Mouse (Mus musculus): ENCODE results near the gene Sfta2. TPM values are rescaled to one million over a fixed set of nuclear protein-coding genes. Genes with fewer than 3 reads are reported as not detected.

The Sfta2 gene
- total RNA-seq, 2 experiments from 2014 or later: not detected

DNA sequence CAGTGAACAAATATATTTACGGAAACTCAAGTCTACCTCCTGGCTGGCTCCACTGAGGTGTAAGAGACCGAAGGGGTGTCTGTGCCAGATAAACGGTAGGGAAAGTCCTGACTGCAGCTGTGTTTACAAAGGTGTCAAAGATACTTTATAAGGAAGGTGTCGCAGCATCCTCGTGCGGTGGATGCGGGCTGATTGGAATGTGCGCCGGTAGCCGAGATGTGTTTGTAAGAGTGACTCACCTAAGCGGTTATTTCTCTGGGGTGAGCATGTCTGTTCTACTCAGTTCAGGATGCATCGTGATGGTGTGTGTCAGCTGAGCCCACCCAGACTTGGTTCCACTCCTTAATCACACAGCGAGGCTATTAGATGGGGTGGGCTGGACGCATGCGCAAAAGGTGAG is 9.6 kb upstream of the Sfta2 start:
- no peak for ATAC-seq (ENCODE audit: poor library complexity, severe bottlenecking)

DNA sequence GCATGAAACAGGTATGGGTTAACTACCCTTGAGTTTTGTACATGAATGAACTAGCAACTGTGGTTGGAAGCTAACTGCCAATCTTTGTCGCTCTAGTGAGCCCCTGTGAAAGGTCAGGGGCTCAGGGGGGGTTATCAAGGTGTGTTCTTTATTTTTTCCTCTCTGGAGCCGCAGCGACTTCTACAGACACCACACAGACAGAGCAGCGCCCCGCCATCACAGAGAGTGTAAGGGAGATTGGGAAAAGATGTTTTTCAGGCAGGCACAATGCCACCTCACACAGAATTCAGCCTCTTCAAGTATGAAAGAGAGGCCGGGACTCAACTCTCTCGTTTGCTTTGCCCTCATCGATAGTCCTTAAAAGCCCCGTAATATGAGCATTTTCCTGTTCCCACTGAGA is 9.2 kb upstream of the Sfta2 start:
- ATAC-seq (ENCODE audit: poor library complexity, severe bottlenecking): no peak

DNA sequence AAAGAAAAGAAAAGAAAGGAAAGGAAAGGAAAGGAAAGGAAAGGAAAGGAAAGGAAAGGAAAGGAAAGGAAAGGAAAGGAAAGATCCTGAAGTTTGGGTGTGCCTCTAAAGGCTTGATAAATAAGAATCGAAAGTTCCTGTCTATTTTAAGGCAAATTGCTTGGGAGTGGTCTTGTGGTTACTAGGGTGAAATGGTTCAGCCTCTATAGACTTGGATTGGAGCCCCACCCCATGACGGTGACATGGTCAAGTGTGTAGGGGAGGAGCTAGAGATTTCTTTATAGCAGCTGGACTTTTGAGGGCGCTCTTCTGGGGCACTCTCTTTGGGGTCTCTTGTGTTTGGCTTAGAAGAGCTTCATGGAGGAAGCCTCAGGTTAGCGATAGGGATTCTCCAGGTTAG is 7.6 kb upstream of the Sfta2 start:
- no peak for ATAC-seq (ENCODE audit: poor library complexity, severe bottlenecking)

DNA sequence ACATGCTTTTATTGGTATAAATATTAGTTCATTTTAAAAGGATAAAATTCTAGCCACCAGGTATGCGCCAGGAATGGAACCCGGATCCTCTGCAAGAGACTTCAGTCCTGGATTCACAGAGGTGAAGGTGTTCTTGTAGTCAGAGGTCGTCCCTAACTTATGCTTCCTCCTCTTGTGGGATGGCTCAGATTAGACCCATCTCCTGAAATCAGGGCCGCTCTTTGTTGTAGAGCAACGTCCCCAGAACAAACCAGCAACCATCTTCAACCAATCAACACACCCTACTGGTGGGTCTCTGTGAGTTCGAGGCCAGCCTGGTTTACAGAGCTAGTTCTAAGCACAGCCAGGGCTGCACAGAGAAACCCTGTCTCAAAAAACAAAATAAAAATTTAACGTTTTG is 6.9 kb upstream of the Sfta2 start:
- no peak for ATAC-seq (ENCODE audit: poor library complexity, severe bottlenecking)

DNA sequence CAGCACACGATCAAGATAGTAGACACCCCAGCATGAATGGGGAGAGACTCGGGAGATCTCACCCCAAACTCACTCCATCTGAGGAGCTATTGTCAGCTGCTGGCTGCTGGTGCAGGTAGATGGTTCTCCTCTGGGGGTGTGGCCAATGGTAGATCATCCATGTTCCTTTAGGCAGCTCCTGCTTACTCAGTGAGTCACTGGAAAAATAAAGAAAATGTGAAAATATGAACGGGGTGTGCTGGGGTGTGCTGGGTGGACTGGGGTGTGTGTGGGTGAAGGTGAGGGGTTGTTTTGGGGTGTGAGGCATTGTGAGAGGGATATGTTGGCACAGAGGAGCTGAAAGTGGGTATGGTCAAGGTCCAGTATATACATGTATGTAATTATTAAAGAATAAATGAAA is 4.0 kb upstream of the Sfta2 start:
- ATAC-seq (ENCODE audit: poor library complexity, severe bottlenecking): no peak

DNA sequence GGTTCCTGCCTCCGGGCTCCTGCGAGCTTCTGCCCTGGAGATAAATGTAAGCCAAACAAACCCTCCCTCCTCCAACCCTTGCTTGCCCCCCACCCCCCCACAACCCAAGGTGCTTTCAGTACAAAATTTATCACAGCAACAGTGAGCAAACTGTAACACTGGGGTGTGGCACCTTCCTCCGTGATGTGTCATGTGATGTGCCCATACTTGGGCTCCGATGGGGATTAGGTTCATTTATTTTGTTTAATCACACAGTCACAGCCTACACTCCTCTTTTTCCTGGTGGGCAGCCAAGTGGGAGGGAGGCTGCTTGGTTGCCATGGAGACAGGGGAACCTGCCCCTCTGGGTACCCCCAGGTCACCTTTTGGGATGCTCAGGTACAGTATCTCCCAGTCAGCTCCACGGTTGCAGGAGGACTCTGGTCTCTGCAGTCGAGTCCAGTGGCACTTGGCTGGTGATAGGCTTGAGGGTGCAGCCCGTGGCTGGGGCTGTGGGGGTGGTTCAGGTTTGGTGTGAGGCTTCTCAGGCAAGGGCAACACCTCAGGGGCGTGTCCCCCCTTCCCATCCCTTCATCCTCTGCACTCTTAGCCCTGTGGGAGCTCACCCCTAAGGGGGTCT is 496 bp downstream of the Sfta2 start:
- ATAC-seq (ENCODE audit: poor library complexity, severe bottlenecking): no peak

DNA sequence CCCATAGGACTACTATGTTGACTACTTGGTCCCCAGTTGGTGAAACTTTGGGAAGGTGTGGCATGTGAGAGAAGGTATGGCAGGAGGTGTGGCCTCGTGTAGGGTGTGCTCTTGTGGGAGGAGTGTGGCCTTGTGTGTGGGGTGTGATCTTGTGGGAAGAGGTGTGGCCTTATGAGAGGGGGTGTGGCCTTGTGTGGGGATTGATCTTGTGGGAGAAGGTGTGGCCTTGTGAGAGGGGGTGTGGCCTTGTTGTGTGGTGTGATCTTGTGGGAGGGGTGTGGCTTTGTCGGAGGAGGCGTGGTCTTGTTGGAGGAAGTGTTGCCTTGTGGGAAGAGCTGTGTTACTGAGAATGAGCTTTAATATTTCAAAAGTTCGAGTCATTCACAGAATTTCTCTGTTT is 15.8 kb downstream of the Sfta2 start:
- ATAC-seq (ENCODE audit: poor library complexity, severe bottlenecking): no peak

DNA sequence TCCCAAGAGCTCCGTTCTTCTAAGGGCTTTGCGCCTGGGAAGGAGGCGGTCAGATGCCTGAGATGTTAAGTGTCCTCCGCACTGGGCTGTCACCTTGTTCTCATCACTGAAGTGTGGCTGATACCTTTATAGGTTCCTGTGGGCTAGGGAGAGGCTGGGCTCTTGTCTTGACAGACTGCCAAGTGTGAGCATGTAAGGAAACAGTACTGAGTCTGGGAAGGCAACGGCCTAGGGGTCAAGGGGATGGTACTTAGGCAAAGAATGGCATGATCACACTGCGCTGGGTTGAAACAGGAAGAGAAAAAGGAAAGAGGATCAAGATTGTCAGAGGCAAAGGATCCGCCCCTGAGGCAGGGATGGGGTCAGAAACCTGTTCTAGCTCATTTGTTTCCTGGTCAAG is 25.2 kb downstream of the Sfta2 start, which contains the start of gene Gm9573:
Gene Gm9573, minus strand, starts transcription at position 101 of the 400 bp plus-strand sequence.
- no peak for ATAC-seq (ENCODE audit: poor library complexity, severe bottlenecking)

DNA sequence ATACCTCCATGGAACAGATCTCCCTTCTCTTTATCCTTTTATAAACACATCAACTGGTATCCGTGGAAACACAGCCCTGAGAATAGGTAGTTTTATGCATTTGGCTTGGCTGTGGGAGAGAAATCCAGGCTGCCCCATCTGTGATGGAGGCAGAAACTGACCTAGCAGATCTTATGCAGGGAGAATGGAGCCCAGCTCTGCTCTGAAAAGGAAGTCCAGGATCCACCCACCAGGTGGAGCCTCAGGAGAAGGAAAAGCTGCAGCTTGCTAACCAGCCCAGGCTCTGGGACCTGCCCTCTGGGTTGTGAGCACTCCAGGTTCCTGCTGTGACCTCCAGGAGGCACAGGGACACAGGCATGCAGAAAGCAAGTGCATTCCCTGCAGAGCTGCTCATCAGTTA is 32.6 kb downstream of the Sfta2 start:
- ATAC-seq (ENCODE audit: poor library complexity, severe bottlenecking): no peak

DNA sequence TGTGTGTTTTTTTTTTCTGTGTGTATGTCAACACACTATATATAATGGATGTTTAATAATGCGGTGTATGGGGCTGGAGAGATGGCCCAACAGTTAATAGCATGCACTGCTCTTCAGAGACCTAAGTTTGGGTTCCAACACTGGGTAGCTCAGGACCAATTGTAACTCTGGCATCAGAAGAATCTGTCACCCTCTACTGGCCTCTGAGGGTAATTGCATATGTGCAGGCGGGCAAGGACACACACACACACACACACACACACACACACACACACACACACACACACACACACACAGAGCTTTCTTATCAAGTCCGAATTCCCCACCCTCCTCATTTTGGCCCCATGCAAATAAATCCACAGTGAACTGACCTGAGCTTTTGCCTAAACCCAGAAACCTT is 33.9 kb downstream of the Sfta2 start:
- no peak for ATAC-seq (ENCODE audit: poor library complexity, severe bottlenecking)

DNA sequence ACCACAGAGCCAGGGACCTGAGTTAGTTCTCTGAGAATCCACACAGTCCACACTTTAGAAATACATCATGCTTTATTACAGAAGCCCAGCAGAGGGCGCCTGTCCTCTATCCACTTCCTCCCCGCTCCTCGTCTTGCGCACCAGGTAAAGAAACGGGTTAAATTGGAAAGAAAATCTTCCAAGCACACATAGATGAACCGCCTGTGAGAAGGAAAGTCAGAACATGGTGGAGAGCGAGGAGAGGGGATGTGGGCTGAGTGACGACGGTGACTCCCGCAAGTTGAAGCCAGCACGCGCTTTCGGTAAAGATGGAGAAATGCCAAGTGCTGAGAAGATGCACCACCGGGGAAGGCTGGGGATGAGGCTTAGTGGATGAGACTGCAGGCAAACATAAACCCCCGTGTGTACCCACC is 34.4 kb downstream of the Sfta2 start:
- ATAC-seq (ENCODE audit: poor library complexity, severe bottlenecking): peak; percentile 73

DNA sequence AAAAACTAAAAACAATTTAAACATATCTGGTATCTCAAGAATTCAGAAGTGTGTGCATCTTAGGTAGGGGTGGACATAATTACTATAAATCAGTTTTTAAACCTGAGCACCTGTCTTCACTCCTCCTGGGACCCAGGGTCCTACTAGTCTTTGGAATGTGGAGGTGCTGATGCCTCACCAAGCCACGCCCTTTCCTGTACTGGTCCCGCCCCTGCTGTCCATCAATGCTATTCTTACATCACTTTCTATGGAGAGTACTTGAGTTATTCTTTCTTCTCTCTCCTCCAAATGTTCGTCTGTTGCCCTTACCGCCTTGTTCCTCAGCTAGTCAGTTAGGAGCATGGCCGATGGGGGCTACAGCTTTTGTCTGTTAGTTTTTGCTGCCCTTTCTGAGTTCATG is 35.0 kb downstream of the Sfta2 start:
- ATAC-seq (ENCODE audit: poor library complexity, severe bottlenecking): no peak

DNA sequence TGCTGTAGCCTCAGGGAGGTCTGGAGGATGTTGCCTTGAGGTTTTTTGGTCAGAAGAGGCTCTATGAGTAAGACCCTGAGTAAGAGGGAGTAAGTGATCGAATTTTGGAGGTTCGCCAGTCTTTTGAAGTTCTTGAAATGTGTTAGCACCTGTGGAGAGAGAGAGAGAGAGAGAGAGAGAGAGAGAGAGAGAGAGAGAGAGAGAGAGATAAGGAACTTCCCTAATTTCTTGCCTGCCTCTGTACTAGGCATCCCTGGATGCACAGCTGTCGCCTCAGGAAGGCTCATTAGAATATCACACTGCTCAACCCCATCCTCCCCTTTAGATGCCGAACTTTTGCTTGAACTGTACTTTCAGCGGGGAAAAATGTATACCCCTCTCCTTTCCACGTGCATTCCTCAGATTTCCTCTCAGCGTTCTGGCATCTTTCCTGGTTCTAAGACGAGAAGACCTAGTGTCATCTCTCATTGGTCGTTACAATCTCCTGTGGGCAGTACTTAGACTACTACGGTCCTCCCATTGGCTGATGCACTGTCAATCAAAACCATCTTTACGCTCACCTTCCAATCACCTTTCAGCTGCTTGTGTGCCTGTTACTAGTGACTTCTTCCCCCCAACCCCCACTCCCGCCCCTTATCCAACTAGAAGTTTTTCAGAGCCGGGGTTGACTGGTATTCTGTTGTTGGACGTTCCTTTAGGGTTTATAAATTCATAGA is 37.3 kb downstream of the Sfta2 start:
- ATAC-seq (ENCODE audit: poor library complexity, severe bottlenecking): no peak

DNA sequence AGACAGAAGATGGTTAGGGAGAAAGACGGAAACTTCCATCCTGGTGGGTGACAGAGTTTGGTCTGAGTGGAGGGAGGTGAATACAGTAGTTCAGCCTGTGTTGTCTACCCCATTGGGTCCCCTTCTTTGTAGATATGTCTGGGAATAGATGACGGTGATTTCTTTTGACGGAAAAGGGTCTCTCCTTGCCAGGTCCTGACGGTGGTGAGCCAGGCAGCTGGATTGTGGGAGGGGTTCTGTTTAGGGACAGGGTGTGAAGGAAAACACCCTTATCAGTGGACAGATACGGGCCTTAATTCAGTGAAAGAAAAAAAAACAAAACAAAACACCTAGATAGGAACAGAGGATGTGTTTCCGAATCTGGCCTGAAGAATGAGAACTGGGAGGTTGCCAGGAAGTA is 38.0 kb downstream of the Sfta2 start:
- no peak for ATAC-seq (ENCODE audit: poor library complexity, severe bottlenecking)

DNA sequence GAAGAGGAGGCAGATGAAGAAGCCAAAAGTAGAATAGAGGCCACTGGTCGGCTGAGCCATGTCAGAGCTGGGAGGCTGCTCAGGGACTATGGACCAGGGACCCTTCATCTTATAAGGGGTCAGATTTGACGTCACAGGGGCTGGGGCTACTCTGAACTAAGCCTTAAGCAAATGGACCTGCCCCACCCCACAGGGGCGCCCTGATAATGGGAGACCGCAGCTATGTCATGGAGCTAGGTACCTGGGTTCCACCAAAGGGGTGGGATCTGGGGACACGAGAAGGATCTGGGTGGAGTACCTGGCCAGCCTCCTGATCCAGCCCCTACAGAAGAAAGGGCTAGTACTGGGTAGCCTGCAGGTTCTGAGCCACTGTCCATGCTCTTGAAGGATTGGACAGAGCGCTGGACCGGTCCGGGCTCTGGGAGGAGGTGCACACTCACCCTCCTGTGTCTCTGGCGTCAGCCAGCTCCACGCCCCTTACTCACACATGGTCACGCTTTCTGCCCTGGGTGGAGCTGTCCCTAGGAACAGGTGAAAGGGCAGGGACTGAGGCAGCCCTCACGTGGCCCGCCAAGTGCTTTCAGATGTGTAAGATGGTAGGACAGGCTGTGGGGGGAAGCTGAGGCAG is 42.4 kb downstream of the Sfta2 start, which contains the start of gene Mucl3:
Gene Mucl3, minus strand, starts transcription at position 87 of the 628 bp plus-strand sequence.
- ATAC-seq (ENCODE audit: poor library complexity, severe bottlenecking): no peak

DNA sequence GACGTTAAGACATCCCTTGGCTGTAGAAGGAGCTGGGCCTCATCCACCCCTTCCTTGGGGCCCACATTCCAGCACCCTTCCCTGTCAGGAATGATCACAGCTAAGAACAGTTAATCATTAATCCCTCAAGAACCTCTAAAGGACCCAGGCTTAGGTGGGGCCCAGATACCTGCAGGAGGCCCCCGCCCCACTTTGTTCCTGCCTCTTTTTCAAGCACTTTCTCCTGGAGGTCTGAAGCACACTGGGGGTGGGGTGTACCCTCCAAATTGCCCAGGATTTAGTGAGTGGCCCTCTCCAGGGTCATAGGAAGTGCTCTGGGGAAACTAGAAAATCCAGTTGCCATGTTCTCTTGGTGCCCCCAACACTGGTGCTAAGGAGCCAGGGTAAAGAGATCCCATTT is 48.1 kb downstream of the Sfta2 start:
- ATAC-seq (ENCODE audit: poor library complexity, severe bottlenecking): no peak

DNA sequence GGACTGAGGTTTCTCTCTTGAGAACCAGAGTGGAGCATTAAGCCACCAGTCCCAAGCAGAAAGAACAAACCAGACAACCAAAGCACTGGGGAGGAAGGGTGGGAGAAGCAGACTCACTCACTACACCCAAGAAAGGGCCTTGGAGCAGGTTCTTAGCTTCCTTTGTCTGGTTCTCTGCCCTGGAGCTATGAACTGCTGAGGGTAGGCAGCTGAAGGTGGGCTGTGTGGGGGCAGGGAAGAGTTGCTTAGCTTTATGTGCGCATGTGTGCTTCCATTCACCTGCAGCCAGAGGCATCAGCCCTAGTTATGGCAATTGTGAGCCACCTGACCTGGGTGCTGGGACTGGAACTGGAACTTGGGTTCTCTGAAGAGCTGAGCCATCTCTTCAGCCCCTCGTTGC is 51.7 kb downstream of the Sfta2 start:
- ATAC-seq (ENCODE audit: poor library complexity, severe bottlenecking): no peak

DNA sequence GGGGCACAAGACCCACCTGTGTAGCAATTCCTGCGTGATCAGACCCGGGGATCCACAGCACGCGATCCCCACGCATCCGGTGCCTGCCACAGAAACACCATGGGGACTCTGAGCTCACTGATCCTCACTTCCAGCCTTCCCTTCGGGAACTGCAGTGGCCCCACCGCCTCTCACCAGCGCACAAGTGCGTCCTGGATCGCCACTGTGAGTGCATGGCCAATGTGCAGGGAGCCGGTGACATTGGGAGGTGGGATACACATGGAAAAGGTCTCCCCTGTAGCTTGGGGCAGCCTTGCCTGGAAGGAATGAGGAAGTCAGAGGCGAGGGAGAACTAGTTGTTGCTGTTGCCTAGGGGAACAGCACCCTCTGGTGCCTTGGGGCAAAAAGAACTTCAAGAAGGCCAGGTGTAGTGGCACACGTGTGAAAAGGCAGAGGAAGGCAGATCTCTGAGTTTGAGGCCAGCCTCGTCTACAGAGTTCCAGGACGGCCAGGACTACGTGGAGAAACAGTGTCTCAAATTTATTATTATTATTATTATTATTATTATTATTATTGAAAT is 64.7 kb downstream of the Sfta2 start:
- peak; percentile 55 for ATAC-seq (ENCODE audit: poor library complexity, severe bottlenecking)

DNA sequence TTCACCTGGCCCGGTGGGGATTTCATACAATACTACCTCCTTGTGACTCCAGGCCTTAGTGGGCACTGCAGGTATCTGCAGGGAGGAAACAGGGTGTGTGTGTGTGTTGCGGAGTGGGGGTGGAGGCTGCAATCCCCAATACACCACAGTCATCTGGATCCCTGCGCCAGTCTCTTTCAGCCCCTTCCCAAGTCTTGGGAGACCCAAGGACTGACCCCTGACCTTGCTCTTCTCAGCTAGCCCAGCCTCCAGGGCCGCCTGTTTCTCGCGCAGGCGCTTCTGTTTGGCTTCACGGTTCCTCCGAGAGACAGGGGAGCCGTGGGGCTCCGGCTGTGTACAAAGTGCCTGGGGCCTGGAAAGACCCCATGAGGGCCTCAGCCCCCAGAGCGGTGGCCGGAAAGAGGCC is 65.5 kb downstream of the Sfta2 start:
- no peak for ATAC-seq (ENCODE audit: poor library complexity, severe bottlenecking)

DNA sequence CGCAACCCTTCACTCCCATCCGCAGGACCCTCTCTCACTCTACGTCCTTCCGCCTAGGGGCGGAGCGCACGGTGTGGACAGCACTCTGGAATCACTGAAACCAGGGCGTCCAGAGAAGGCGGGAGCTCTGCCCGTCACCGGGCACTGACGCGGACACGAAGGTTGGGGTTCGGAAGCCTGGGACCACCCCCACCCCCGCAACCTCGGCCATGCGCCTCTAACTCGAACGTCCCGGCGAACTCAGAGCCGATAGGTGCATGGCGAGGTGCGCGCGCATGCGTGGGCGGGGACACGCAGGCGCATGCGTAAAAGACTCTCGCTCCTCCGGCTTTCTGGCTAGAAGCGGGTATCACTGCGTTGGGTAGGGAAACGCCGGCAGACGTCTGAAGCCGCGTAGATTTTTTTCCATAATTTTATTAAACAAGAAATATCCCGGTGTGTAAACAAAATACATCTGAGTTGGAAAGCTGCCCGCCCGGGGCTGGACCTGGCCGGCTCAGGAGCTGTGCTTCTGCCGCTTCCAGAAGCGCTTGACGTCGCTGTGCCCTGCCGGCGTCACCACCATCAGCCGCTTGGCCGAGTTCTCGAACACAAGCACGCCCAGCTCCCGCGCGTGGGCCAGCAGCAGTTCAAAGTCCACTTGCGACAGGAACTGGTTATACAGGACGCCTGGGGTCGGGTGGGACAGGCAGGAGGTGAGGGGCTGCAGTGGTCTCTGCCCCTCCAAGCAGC is 66.2 kb downstream of the Sfta2 start, which contains the start of gene Vars2:
Gene Vars2, minus strand, starts transcription at position 259 of the 732 bp plus-strand sequence.
- peak; percentile 85 for ATAC-seq (ENCODE audit: poor library complexity, severe bottlenecking)

DNA sequence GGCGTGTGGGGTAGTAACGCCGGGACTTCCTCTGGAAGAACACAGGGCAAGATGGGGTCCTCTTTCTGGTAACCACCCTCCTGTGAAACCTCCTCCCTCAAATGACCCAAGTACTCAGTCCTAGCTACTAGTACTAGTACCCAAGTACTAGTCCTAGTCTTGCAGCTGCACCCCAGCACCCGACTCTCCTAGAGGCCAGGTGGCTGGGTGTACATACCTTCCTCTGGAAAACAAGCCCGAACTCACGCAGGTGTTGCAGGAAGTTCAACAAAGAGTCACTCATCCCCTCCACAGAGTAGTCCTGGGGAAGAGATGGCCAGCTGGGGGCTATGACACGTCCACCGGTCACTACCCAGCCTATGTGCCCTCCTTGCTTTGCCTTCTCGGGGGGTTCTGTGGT is 68.4 kb downstream of the Sfta2 start:
- ATAC-seq (ENCODE audit: poor library complexity, severe bottlenecking): no peak

Data from megakaryocyte, adult 5-6 weeks (primary cell).